Mouse (Mus musculus) forebrain, embryonic 15.5 days (tissue): ENCODE data around the gene Tmem104. TPM values are rescaled to one million over a fixed set of nuclear protein-coding genes. Genes with fewer than 3 reads are reported as not detected.

Experiments used
- ATAC-seq: fragments of 200-750 bp; cut with Nextera tagmentation; replicated peaks from 2 replicates; pipeline ENCODE4 v1.8.0; 2017; ENCODE audit warnings: mild to moderate bottlenecking, moderate TSS enrichment, moderate library complexity
- H3K27ac ChIP-seq: fragments of 300-500 bp; sonication (generic); replicated peaks from 2 replicates; pipeline ENCODE4 v1.5.1; 2015; ENCODE audit warnings: mild to moderate bottlenecking, inconsistent platforms
- H3K27me3 ChIP-seq: fragments of 300-500 bp; sonication (generic); 2 replicates; pipeline ENCODE4 v1.6.1; 2015; ENCODE audit warnings: inconsistent platforms
- H3K36me3 ChIP-seq: fragments of 300-500 bp; sonication (generic); 2 replicates; pipeline ENCODE4 v1.6.1; 2015; ENCODE audit warnings: mild to moderate bottlenecking, inconsistent platforms
- H3K4me1 ChIP-seq: fragments of 300-500 bp; sonication (generic); 2 replicates; pipeline ENCODE4 v1.6.1; 2015; ENCODE audit warnings: inconsistent platforms
- H3K4me2 ChIP-seq: fragments of 300-500 bp; sonication (generic); replicated peaks from 2 replicates; pipeline ENCODE4 v1.6.1; 2015; ENCODE audit warnings: mild to moderate bottlenecking, inconsistent platforms
- H3K4me3 ChIP-seq: fragments of 300-500 bp; sonication (generic); 2 replicates; pipeline ENCODE4 v1.5.1; 2015; ENCODE audit warnings: mild to moderate bottlenecking, inconsistent platforms
- H3K9ac ChIP-seq: fragments of 300-500 bp; sonication (generic); replicated peaks from 2 replicates; pipeline ENCODE4 v1.6.1; 2015; ENCODE audit warnings: mild to moderate bottlenecking, inconsistent platforms
- H3K9me3 ChIP-seq: fragments of 300-500 bp; sonication (generic); 2 replicates; pipeline ENCODE4 v1.6.1; 2016; ENCODE audit warnings: inconsistent platforms
- WGBS: fragments of 180-500 bp; shearing (Covaris S2); methylation state at CpG from one replicate; pipeline ENCODE4 v1.1.7; 2015; ENCODE audit warnings: mixed read lengths; 5-methylcytosine and 5-hydroxymethylcytosine counted together
- polyA plus RNA-seq: library from polyadenylated mRNA; unstranded; fragments of >200 nt; fragmentation: Nextera tagmentation; extraction: Ambion mirVana; gene quantifications from 2 replicates; pipeline ENCODE4 v1.2.1, GENCODE M21; 2015

The Tmem104 gene
- polyA plus RNA-seq, 1 experiment from 2014 or later, result 10.8 TPM

GRCm38 (mm10) chr11:115172825-115173287 is 14.4 kb upstream of the Tmem104 start:
- Histone ChIP-seq H3K4me1 (peaks cover 45% of the 10 kb centered on the region), H3K36me3 (no peaks in the 10 kb centered on the region), H3K27ac (no peak overlapping the region), H3K9ac (no peak overlapping the region), H3K4me3 (no peak overlapping the region), H3K27me3 (peaks cover 4% of the 10 kb centered on the region; the same call in 1 of the 2 replicates), H3K9me3 (no peaks in the 10 kb centered on the region), H3K4me2 (no peak overlapping the region)
- 30% methylated on average over 4 of the region's 4 CpGs for WGBS
- ATAC-seq, result no peak

GRCm38 (mm10) chr11:115173549-115174339 is 13.5 kb upstream of the Tmem104 start:
- WGBS, result 16% methylated on average over 16 of the region's 16 CpGs
- Histone ChIP-seq H3K9me3 (no peaks in the 10 kb centered on the region), H3K4me1 (peaks cover 54% of the 10 kb centered on the region), H3K9ac (no peak overlapping the region), H3K27ac (no peak overlapping the region), H3K4me2 (no peak overlapping the region), H3K4me3 (no peak overlapping the region), H3K27me3 (peaks cover 4% of the 10 kb centered on the region; the same call in 1 of the 2 replicates), H3K36me3 (no peaks in the 10 kb centered on the region)
- no peak for ATAC-seq

GRCm38 (mm10) chr11:115176399-115177190 is 10.7 kb upstream of the Tmem104 start:
- Histone ChIP-seq H3K4me3 (no peak overlapping the region), H3K27ac (0 out of 2 replicates have a peak overlapping the region, but pooled peaks have one; percentile 37), H3K27me3 (peaks cover 4% of the 10 kb centered on the region; the same call in 1 of the 2 replicates), H3K4me1 (peaks cover 59% of the 10 kb centered on the region), H3K4me2 (no peak overlapping the region), H3K36me3 (no peaks in the 10 kb centered on the region), H3K9ac (no peak overlapping the region), H3K9me3 (no peaks in the 10 kb centered on the region)
- 65% methylated on average over 24 of the region's 24 CpGs for WGBS
- ATAC-seq, result no peak

- H3K9ac ChIP-seq, result no peak overlapping the region
- H3K4me2 ChIP-seq, result 0 out of 2 replicates have a peak overlapping the region, but pooled peaks have one; percentile 14
- H3K4me1 ChIP-seq, result peaks cover 49% of the 10 kb centered on the region
- WGBS, result 18% methylated on average over 10 of the region's 10 CpGs
- no peaks in the 10 kb centered on the region for H3K9me3 ChIP-seq
- ATAC-seq, result peak; percentile 49
- peak overlapping the region; percentile 69 for H3K27ac ChIP-seq
- H3K36me3 ChIP-seq, result no peaks in the 10 kb centered on the region
- peaks cover 4% of the 10 kb centered on the region; the same call in 1 of the 2 replicates for H3K27me3 ChIP-seq
- no peak overlapping the region for H3K4me3 ChIP-seq
Measured at GRCm38 (mm10) chr11:115177559-115178195, 9.6 kb upstream of the Tmem104 start.

DNA sequence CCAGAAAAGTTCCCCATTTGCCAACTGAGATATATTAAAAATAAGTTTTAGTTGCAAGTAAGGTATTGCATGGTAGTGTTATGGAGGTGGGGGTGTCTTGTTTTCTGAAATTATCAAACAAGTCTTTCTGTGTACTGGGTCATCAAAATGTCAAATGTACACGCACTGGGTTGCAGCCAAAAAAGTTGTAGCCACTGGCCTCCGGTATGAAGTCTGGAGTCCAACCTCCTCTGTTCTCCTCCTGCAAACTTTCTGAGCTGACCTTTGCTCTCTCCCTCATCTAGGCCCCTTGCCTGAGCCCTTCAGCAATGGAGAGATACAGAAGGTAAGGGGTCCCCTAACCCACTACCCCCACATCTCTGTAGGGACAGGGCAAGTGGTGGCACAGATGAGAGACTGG is 8.5 kb upstream of the Tmem104 start:
- Histone ChIP-seq H3K9ac (no peak overlapping the region), H3K27ac (peak overlapping the region; percentile 67), H3K4me2 (no peak overlapping the region), H3K4me1 (peaks cover 43% of the 10 kb centered on the region), H3K4me3 (no peak overlapping the region), H3K27me3 (peaks cover 3% of the 10 kb centered on the region; the same call in 1 of the 2 replicates), H3K9me3 (no peaks in the 10 kb centered on the region), H3K36me3 (no peaks in the 10 kb centered on the region)
- ATAC-seq, result no peak
- 87% methylated on average over 2 of the region's 2 CpGs for WGBS

GRCm38 (mm10) chr11:115179191-115179590 is 8.1 kb upstream of the Tmem104 start:
- WGBS, result 51% methylated on average over 6 of the region's 6 CpGs
- Histone ChIP-seq H3K4me2 (no peak overlapping the region), H3K9ac (no peak overlapping the region), H3K4me3 (no peak overlapping the region), H3K4me1 (peaks cover 39% of the 10 kb centered on the region), H3K9me3 (no peaks in the 10 kb centered on the region), H3K27ac (peak overlapping the region; percentile 67), H3K27me3 (no peaks in the 10 kb centered on the region), H3K36me3 (no peaks in the 10 kb centered on the region)
- peak; percentile 49 for ATAC-seq

GRCm38 (mm10) chr11:115179881-115180280 is 7.4 kb upstream of the Tmem104 start:
- no peaks in the 10 kb centered on the region for H3K9me3 ChIP-seq
- no peak overlapping the region for H3K9ac ChIP-seq
- H3K4me2 ChIP-seq, result no peak overlapping the region
- H3K36me3 ChIP-seq, result no peaks in the 10 kb centered on the region
- H3K4me1 ChIP-seq, result peaks cover 34% of the 10 kb centered on the region
- 80% methylated on average over 6 of the region's 6 CpGs for WGBS
- peak overlapping the region; percentile 67 for H3K27ac ChIP-seq
- ATAC-seq, result no peak
- no peak overlapping the region for H3K4me3 ChIP-seq
- H3K27me3 ChIP-seq, result no peaks in the 10 kb centered on the region

DNA sequence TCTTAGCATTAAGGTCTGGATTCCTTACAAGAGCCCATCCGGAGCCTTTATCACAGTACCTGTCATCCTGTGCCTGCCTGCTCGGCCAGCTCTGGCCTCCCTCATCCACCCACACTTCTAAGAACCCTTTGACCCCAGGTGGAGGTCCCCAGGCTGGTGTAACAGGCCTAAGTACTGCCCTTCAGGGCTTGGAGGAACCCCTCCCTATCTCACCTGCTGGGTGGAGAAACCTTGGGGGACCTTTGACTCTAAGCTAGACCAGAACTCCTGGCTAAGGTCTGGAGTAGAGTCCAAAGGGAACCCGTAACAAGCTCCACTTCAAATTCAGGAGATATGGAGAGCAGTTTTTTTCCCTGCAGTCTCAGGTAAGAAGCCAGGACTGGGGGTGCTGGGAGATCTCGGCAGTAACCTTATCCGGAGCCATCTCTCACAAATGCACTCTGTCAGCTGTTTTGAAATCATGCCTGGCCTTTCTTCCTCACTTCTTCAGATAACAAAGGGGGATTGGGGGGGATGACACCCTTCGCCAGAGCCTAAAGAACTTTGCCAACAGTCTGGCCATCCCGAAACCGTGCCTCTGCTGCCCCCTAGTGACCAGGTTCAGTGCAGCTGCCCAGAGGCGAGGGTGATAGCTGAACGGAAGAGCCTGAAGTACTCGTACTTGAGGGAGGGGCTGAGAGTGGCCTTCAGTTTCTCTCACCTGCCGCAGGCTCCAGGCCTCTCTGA is 5.2 kb upstream of the Tmem104 start:
- Histone ChIP-seq H3K9me3 (no peaks in the 10 kb centered on the region), H3K4me1 (peaks cover 28% of the 10 kb centered on the region), H3K9ac (no peak overlapping the region), H3K36me3 (no peaks in the 10 kb centered on the region), H3K4me2 (no peak overlapping the region), H3K27ac (no peak overlapping the region), H3K27me3 (no peaks in the 10 kb centered on the region), H3K4me3 (no peak overlapping the region)
- no peak for ATAC-seq
- WGBS, result 20% methylated on average over 12 of the region's 12 CpGs

GRCm38 (mm10) chr11:115184973-115185372 is 2.3 kb upstream of the Tmem104 start:
- 56% methylated on average over 4 of the region's 4 CpGs for WGBS
- no peak for ATAC-seq
- Histone ChIP-seq H3K9me3 (no peaks in the 10 kb centered on the region), H3K27me3 (no peaks in the 10 kb centered on the region), H3K27ac (no peak overlapping the region), H3K36me3 (no peaks in the 10 kb centered on the region), H3K9ac (no peak overlapping the region), H3K4me3 (no peak overlapping the region), H3K4me1 (peaks cover 18% of the 10 kb centered on the region), H3K4me2 (no peak overlapping the region)

- Histone ChIP-seq H3K9ac (peak within 1 kb of the TSS; percentile 77), H3K27me3 (no peaks in the 10 kb centered on the region), H3K27ac (peak within 1 kb of the TSS; percentile 73), H3K4me1 (peaks cover 18% of the 10 kb centered on the region), H3K4me2 (peak within 1 kb of the TSS; percentile 85), H3K36me3 (no peaks in the 10 kb centered on the region), H3K9me3 (no peaks in the 10 kb centered on the region), H3K4me3 (peak within 1 kb of the TSS; percentile 68)
- 6% methylated on average over 12 of the region's 12 CpGs for WGBS
- ATAC-seq, result no peak; the same call in none of the 2 replicates
Measured at GRCm38 (mm10) chr11:115187693-115188092, 406 bp downstream of the Tmem104 start, which contains the start of gene Nat9. TSS of gene Nat9 (minus strand) at chr11:115187859.

GRCm38 (mm10) chr11:115188539-115189231 is 1.4 kb downstream of the Tmem104 start:
- Histone ChIP-seq H3K4me3 (no peak overlapping the region), H3K9ac (no peak overlapping the region), H3K27ac (no peak overlapping the region), H3K27me3 (no peaks in the 10 kb centered on the region), H3K36me3 (no peaks in the 10 kb centered on the region), H3K9me3 (no peaks in the 10 kb centered on the region), H3K4me2 (no peak overlapping the region; the same call in 1 of the 2 replicates), H3K4me1 (peaks cover 18% of the 10 kb centered on the region)
- ATAC-seq, result no peak
- WGBS, result 86% methylated on average over 13 of the region's 13 CpGs
